Mouse (Mus musculus) c-Kit-positive CD71-positive TER-119-positive erythroid progenitor cells, embryonic 14.5 days (primary cell): ENCODE data around the gene Fads6.

Experiments
- DNase-seq: peaks from one replicate; pipeline ENCODE4 v3.0.0-alpha.2; 2013; ENCODE audit warnings: low spot score

Fads6 gene

GRCm38 (mm10) chr11:115300745-115301144, 3.3 kb upstream of the Fads6 start:
- no peak for DNase-seq

GRCm38 (mm10) chr11:115298160-115298559, 697 bp upstream of the Fads6 start:
- no peak for DNase-seq

GRCm38 (mm10) chr11:115296471-115297210, 822 bp downstream of the Fads6 start:
- no peak for DNase-seq

GRCm38 (mm10) chr11:115295939-115296338, 1.5 kb downstream of the Fads6 start:
- DNase-seq: no peak

- DNase-seq: no peak
Observed at GRCm38 (mm10) chr11:115292631-115293375, 4.7 kb downstream of the Fads6 start.

- no peak for DNase-seq
Observed at GRCm38 (mm10) chr11:115291503-115291902, 6.0 kb downstream of the Fads6 start.

- DNase-seq: no peak
Observed at GRCm38 (mm10) chr11:115290919-115291318, 6.5 kb downstream of the Fads6 start.

GRCm38 (mm10) chr11:115290314-115290713, 7.1 kb downstream of the Fads6 start:
- no peak for DNase-seq

- no peak for DNase-seq
Observed at GRCm38 (mm10) chr11:115289885-115290284, 7.6 kb downstream of the Fads6 start.

GRCm38 (mm10) chr11:115288305-115288704, 9.2 kb downstream of the Fads6 start:
- DNase-seq: no peak

GRCm38 (mm10) chr11:115287386-115287785, 10.1 kb downstream of the Fads6 start:
- no peak for DNase-seq

- DNase-seq: no peak
Observed at GRCm38 (mm10) chr11:115286201-115286993, 11.1 kb downstream of the Fads6 start.

- no peak for DNase-seq
Observed at GRCm38 (mm10) chr11:115285282-115285681, 12.2 kb downstream of the Fads6 start.

- DNase-seq: no peak
Observed at GRCm38 (mm10) chr11:115283891-115284620, 13.4 kb downstream of the Fads6 start.

- DNase-seq: no peak
Observed at GRCm38 (mm10) chr11:115283486-115283765, 14.0 kb downstream of the Fads6 start.

GRCm38 (mm10) chr11:115282723-115283485, 14.6 kb downstream of the Fads6 start:
- DNase-seq: no peak

GRCm38 (mm10) chr11:115282295-115282694, 15.2 kb downstream of the Fads6 start:
- no peak for DNase-seq

GRCm38 (mm10) chr11:115279726-115280125, 17.7 kb downstream of the Fads6 start:
- DNase-seq: peak; percentile 71

- DNase-seq: no peak
Observed at GRCm38 (mm10) chr11:115278176-115278575, 19.3 kb downstream of the Fads6 start.

- DNase-seq: no peak
Observed at GRCm38 (mm10) chr11:115277604-115277975, 19.9 kb downstream of the Fads6 start.
